Mouse (Mus musculus) midbrain, embryonic 14.5 days (tissue): ENCODE results near the gene 1600014C10Rik. TPM values are rescaled to one million over a fixed set of nuclear protein-coding genes. Genes with fewer than 3 reads are reported as not detected.

Experiments
- ATAC-seq: fragments of 200-750 bp; cut with Nextera tagmentation; 2 replicates; pipeline ENCODE4 v1.8.0; 2017; ENCODE audit warnings: moderate number of reproducible peaks, moderate library complexity; ENCODE audit not compliant: low FRiP score, low TSS enrichment
- DNase-seq: peaks from one replicate; pipeline ENCODE4 v3.0.0-alpha.2; 2015
- H3K27ac ChIP-seq: fragments of 300-500 bp; sonication (generic); replicated peaks from 2 replicates; pipeline ENCODE4 v1.5.1; 2014; ENCODE audit warnings: mild to moderate bottlenecking, low read depth, low read length, moderate library complexity
- H3K27me3 ChIP-seq: fragments of 300-500 bp; sonication (generic); 2 replicates; pipeline ENCODE4 v1.6.1; 2014; ENCODE audit warnings: low read length, control low read depth, mixed read lengths; ENCODE audit not compliant: control insufficient read depth, insufficient read depth
- H3K36me3 ChIP-seq: fragments of 300-500 bp; sonication (generic); 2 replicates; pipeline ENCODE4 v1.6.1; 2014; ENCODE audit warnings: low read length, control low read depth; ENCODE audit not compliant: control insufficient read depth, insufficient read depth
- H3K4me1 ChIP-seq: fragments of 300-500 bp; sonication (generic); 2 replicates; pipeline ENCODE4 v1.6.1; 2014; ENCODE audit warnings: mild to moderate bottlenecking, antibody characterized with exemption, low read length, control low read depth; ENCODE audit not compliant: control insufficient read depth, insufficient read depth
- H3K4me2 ChIP-seq: fragments of 300-500 bp; sonication (generic); 2 replicates; pipeline ENCODE4 v1.6.1; 2014; ENCODE audit warnings: mild to moderate bottlenecking, low read length, moderate library complexity
- H3K4me3 ChIP-seq: fragments of 300-500 bp; sonication (generic); replicated peaks from 2 replicates; pipeline ENCODE4 v1.5.1; 2014; ENCODE audit warnings: low read depth, low read length
- H3K9ac ChIP-seq: fragments of 300-500 bp; sonication (generic); replicated peaks from 2 replicates; pipeline ENCODE4 v1.6.1; 2014; ENCODE audit warnings: mild to moderate bottlenecking, low read length, moderate library complexity
- H3K9me3 ChIP-seq: fragments of 300-500 bp; sonication (generic); 2 replicates; pipeline ENCODE4 v1.6.1; 2016; ENCODE audit warnings: low read length, control low read depth, mixed read lengths; ENCODE audit not compliant: control insufficient read depth
- WGBS: fragments of 180-500 bp; shearing (Covaris S2); extraction: QIAGEN DNeasy Blood & Tissue Kit; methylation state at CpG from one replicate; pipeline ENCODE4 v1.1.7; 2014; 5-methylcytosine and 5-hydroxymethylcytosine counted together
- polyA plus RNA-seq: library from polyadenylated mRNA; unstranded; fragments of >200 nt; fragmentation: Nextera tagmentation; extraction: Ambion mirVana; gene quantifications from 2 replicates; pipeline ENCODE4 v1.2.1, GENCODE M21; 2014

1600014C10Rik gene
- polyA plus RNA-seq, 1 experiment from 2014 or later, result 31.2 TPM

DNA sequence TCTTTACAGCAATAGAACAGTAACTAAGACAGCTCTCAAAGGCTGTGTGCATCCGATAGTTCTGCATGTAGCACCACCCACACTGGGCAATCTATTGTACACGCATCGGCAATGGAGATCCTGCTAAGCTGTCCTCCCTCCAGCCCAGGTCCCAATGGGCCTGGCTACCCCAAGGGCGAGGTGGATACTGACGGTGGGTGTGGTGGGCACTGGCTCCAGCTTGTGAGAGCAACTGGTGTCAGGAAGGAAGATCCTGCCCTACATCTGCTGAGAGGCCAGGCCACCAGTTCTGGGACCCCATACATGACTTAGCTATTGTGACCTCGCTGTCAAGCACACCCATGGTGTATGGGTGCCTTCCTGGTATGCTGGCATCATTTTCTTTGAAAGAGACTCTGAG lies 32.7 kb downstream of the 1600014C10Rik start:
- Histone ChIP-seq H3K27me3 (no peaks in the 10 kb centered on the region), H3K4me3 (no peak overlapping the region), H3K27ac (no peak overlapping the region), H3K9ac (no peak overlapping the region), H3K36me3 (no peaks in the 10 kb centered on the region), H3K9me3 (no peaks in the 10 kb centered on the region), H3K4me1 (no peaks in the 10 kb centered on the region), H3K4me2 (no peak overlapping the region)
- 90% methylated on average over 6 of the region's 6 CpGs for WGBS
- no peak for DNase-seq
- no peak for ATAC-seq

DNA sequence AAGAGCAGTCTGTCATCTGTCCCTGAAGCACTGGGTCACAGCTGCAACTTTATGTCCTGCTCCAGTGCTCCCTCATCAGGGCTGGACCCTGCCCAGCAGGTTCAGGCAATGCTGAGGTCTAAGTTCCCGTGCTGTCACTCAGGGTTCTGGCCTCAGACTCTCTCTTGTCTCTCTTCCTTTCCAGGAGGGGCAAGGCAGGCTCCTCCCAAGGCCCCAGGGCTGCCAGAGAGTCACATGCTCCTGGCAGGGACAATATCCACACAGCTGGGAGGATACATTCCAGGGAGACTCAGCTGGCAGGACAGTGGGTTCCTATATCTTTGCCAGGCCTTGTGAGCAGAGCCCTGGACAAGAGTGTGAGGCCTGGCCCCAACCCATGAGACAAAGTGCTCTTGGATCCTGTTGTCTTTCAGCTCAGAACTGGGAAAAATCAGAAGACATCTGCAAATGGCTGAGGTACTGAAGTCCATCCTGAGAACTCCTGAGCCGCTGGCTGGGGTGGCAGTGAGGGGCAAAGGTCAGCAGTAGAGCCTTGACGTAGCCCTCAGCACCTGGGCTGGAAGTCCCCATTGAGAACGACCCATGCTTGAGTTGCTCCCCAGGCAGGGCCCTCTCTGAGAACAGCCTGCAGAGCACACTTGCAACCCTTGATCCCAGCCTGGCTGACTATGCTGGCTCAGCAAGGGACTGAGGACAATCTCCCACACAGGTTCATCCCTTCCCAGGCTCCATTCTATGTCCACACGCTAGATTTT lies 34.6 kb downstream of the 1600014C10Rik start:
- Histone ChIP-seq H3K9ac (no peak overlapping the region), H3K4me1 (no peaks in the 10 kb centered on the region), H3K27me3 (no peaks in the 10 kb centered on the region), H3K4me2 (no peak overlapping the region), H3K36me3 (no peaks in the 10 kb centered on the region), H3K27ac (no peak overlapping the region), H3K9me3 (no peaks in the 10 kb centered on the region), H3K4me3 (no peak overlapping the region)
- ATAC-seq (no peak), DNase-seq (no peak)
- WGBS, result 60% methylated on average over 5 of the region's 5 CpGs

DNA sequence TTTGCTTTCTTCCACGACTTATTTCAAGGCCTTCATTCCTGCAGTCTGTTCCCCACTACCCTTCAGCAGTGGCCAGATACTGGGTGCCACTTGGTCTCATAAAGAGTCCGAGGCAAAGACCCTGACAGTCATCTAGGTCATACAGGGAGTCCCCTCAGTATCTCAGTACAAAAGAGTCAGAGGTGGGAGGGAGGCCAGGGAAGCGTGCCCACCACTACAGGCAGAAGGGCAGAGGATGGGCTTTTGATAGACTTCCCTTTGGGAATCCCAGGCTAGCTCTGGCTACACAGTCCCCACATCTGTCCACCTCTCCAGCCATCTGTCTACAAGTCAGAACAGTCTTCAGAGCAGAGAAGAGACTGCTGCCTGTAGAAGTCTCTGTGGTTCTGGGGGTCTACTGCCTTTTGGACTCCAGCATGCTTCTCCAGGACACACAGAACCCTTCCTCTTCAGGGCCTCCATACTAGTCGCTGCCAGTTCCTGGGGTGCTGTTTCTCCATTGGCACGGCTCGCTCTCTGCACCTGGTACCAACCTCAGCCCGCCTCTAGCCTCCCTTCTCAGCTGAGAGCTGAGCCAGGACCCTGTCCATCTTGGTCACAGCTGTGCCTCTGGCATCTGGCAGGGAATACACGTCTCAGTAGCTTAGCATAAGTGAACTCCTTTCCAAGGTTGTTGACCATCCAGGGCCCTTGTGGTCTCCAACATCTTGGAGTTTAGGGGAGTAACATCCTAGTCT lies 35.8 kb downstream of the 1600014C10Rik start:
- Histone ChIP-seq H3K36me3 (no peaks in the 10 kb centered on the region), H3K4me3 (no peak overlapping the region), H3K4me1 (no peaks in the 10 kb centered on the region), H3K9me3 (no peaks in the 10 kb centered on the region), H3K27me3 (no peaks in the 10 kb centered on the region), H3K27ac (no peak overlapping the region), H3K4me2 (no peak overlapping the region), H3K9ac (no peak overlapping the region)
- WGBS, result 76% methylated on average over 8 of the region's 8 CpGs
- ATAC-seq, result no peak
- DNase-seq, result no peak

GRCm38 (mm10) chr7:38219526-38219925 lies 36.5 kb downstream of the 1600014C10Rik start:
- no peaks in the 10 kb centered on the region for H3K27me3 ChIP-seq
- WGBS, result 90% methylated on average over 4 of the region's 4 CpGs
- H3K9me3 ChIP-seq, result no peaks in the 10 kb centered on the region
- no peak overlapping the region for H3K4me2 ChIP-seq
- ATAC-seq (no peak), DNase-seq (no peak)
- H3K27ac ChIP-seq, result no peak overlapping the region
- no peaks in the 10 kb centered on the region for H3K4me1 ChIP-seq
- H3K9ac ChIP-seq, result no peak overlapping the region
- H3K36me3 ChIP-seq, result no peaks in the 10 kb centered on the region
- no peak overlapping the region for H3K4me3 ChIP-seq

DNA sequence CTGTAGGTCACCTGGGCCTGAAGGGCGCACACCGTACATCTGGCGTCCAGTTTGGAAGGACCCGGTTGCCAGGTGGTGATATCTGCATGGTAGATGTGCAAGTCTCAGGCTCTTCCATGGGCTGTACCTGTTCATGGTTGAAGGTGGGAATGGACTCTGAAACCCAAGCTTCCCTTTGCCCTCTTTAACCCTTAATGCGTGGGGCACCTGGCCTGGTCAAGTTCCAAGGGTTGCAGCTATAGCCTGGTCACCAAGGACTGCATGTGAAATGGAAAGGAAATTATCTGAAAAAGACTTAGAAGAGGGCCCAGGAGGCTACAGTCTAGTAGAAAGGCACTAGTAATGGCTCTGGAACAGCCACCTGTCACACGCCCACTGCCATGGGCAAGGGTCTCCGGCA lies 37.8 kb downstream of the 1600014C10Rik start:
- DNase-seq (no peak), ATAC-seq (no peak)
- Histone ChIP-seq H3K36me3 (no peaks in the 10 kb centered on the region), H3K4me2 (no peak overlapping the region), H3K9me3 (no peaks in the 10 kb centered on the region), H3K27me3 (no peaks in the 10 kb centered on the region), H3K27ac (no peak overlapping the region), H3K4me1 (no peaks in the 10 kb centered on the region), H3K4me3 (no peak overlapping the region), H3K9ac (no peak overlapping the region)
- 96% methylated on average over 7 of the region's 7 CpGs for WGBS

DNA sequence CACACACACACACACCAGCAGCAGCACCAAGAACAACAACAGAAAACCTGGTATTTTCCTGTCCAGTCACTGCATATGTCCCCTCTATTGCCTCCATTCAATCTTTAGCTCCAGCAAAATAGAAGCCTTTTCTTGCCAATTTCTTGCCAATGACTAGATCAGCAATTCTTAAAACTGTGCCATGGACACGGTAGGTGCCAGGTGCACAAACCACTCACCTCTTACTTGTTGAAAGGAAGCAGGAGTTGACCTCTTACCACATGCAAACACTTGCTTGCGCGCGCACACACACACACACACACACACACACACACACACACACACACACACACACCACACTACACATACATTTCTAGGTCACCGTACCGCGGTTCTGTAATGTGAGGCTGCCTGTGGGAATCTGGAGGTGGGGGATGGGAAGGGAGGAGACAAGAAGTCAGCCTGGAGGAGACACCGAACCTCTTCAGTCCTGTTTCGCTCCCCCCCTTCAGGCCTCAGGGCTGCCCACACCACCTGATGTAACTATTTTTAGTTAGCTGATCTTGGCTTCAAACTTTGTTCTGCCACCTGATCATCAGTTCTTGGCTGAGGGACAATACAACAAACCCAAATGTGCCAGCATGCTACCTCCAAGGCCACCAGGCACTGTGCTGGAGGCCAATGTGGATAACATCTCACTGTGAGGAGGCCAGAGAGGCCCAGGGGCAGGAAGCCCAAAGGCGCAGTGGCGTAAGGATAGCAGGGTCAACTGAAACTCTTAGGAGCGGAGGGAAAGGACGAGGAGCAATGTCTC lies 41.8 kb downstream of the 1600014C10Rik start:
- 87% methylated on average over 13 of the region's 13 CpGs for WGBS

DNA sequence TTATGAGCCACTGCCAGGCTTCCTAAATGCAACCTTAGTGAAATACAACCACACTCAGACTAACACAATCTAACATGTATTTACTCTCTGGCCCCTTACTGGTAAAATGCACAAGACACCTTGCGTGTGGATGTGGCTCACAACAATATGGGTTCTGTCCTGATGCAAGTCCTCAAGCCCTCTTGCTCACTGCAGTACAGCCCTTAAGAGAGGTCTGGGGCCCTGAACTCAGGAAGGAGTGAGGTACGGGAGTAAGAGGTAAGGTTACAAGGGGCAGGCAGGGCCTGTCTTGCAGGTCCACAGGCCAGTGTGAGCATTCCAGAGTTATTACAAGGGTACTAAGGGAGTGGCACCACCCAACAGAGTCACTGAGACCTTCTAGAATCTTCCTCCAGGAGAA lies 43.2 kb downstream of the 1600014C10Rik start:
- Histone ChIP-seq H3K36me3 (no peaks in the 10 kb centered on the region), H3K4me2 (no peak overlapping the region), H3K27ac (no peak overlapping the region), H3K9ac (no peak overlapping the region), H3K27me3 (peaks cover 10% of the 10 kb centered on the region; the same call in 1 of the 2 replicates), H3K4me1 (peaks cover 8% of the 10 kb centered on the region), H3K9me3 (no peaks in the 10 kb centered on the region), H3K4me3 (no peak overlapping the region)
- 85% methylated on average over 2 of the region's 2 CpGs for WGBS
- DNase-seq, result no peak
- ATAC-seq, result no peak

More for the DNA sequence above, 41.8 kb downstream of the 1600014C10Rik start:
- Histone ChIP-seq H3K4me3 (no peak overlapping the region), H3K4me1 (peaks cover 8% of the 10 kb centered on the region), H3K36me3 (no peaks in the 10 kb centered on the region), H3K4me2 (no peak overlapping the region), H3K27me3 (0 out of 2 replicates have a peak, but pooled peaks cover 8% of the 10 kb centered on the region), H3K9me3 (no peaks in the 10 kb centered on the region), H3K27ac (no peak overlapping the region), H3K9ac (no peak overlapping the region)
- no peak for ATAC-seq
- no peak for DNase-seq

GRCm38 (mm10) chr7:38227181-38227899 lies 44.3 kb downstream of the 1600014C10Rik start:
- ATAC-seq (peak; percentile 23), DNase-seq (peak; percentile 41)
- Histone ChIP-seq H3K36me3 (no peaks in the 10 kb centered on the region), H3K27ac (no peak overlapping the region), H3K9ac (peak overlapping the region; percentile 46), H3K9me3 (no peaks in the 10 kb centered on the region), H3K4me3 (peak overlapping the region; percentile 45), H3K4me1 (peaks cover 8% of the 10 kb centered on the region), H3K4me2 (peak overlapping the region; percentile 94), H3K27me3 (peaks cover 10% of the 10 kb centered on the region; the same call in 1 of the 2 replicates)
- WGBS, result under 1% methylated on average over 25 of the region's 25 CpGs
